Mouse (Mus musculus): Measurements from ENCODE around the gene Olfr463.

- TF ChIP-seq CTCF (IDR thresholded peaks at IDR 0.05; ENCODE audit: insufficient read depth, low read length) (no peak), POLR2A (IDR thresholded peaks at IDR 0.05; ENCODE audit: borderline replicate concordance, extremely low read depth, low read depth, low read length) (no peak)
Observed at GRCm38 (mm10) chr11:87846968-87847600, 50.1 kb downstream of the Olfr463 start.
